Mouse (Mus musculus): ENCODE measurements around the gene Zfp28. TPM values are rescaled to one million over a fixed set of nuclear protein-coding genes. Genes with fewer than 3 reads are reported as not detected.
"Not testable (repeated sequence)": the region's sequence is repeated elsewhere in the genome, so short reads cannot be mapped to it uniquely, and the experiment has no call there.

Zfp28 gene
- polyA plus RNA-seq, 1 experiment from 2014 or later = 15.3 TPM

DNA sequence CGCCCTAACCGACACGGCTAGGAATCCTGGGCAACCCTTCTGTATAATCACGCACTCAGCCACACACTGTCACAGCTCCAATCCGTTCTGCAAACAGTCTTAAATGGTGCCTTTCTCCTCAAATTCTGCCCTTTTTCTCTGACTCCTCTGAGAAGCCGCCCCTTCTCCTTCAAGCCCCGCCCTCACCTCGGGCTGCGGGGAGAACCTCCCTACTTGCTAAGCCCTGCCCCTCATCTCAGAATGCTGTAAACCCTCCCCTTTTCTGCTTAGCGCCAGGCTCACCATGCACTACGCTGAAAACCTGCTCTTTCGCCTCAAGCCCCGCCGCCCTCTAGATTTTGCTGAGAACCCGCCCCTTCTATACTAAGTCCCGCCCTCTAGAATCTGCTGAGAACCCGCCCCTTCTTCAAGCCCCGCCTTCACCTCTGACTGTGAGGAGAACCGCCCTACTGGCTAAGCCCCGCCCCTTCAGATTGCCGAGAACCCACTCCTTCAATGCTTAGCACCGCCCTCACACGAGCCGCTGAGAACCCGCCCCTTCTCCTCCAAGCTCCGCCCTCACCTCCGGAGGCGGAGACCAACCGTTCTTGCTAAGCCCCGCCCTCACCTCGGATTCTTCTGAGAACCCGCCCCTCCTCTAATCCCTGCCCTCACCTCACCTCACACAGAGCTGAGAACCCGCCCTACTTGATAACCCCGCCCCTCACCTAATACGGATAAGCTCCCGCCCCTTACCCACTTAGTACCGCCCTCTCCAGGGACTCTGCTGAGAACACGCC lies 20.6 kb upstream of the Zfp28 start:
- ATAC-seq (ENCODE audit: low FRiP score) (peak; percentile 95), DNase-seq (ENCODE audit: low spot score) (peak; percentile 98)
- no peaks in the 10 kb centered on the region for H3K4me1 ChIP-seq (replicated peaks; ENCODE audit: control insufficient read depth, insufficient read depth, low read length)
- no peaks in the 10 kb centered on the region for H3K9me3 ChIP-seq (ENCODE audit: control insufficient read depth, low read length)
- H3K9ac ChIP-seq (ENCODE audit: low read depth, low read length) = peak overlapping the region; percentile 56
- peak overlapping the region; percentile 41 for H3K4me3 ChIP-seq (ENCODE audit: low read depth, low read length)
- peak overlapping the region; percentile 88 for H3K27ac ChIP-seq (ENCODE audit: low read depth, low read length)
- H3K4me2 ChIP-seq (replicated peaks; ENCODE audit: low read depth, low read length) = peak overlapping the region; percentile 56
- WGBS = under 1% methylated on average over 38 of the region's 38 CpGs
- H3K36me3 ChIP-seq (ENCODE audit: control insufficient read depth, insufficient read depth, low read length) = no peaks in the 10 kb centered on the region
- H3K27me3 ChIP-seq (ENCODE audit: control insufficient read depth, insufficient read depth, low read length) = no peaks in the 10 kb centered on the region

DNA sequence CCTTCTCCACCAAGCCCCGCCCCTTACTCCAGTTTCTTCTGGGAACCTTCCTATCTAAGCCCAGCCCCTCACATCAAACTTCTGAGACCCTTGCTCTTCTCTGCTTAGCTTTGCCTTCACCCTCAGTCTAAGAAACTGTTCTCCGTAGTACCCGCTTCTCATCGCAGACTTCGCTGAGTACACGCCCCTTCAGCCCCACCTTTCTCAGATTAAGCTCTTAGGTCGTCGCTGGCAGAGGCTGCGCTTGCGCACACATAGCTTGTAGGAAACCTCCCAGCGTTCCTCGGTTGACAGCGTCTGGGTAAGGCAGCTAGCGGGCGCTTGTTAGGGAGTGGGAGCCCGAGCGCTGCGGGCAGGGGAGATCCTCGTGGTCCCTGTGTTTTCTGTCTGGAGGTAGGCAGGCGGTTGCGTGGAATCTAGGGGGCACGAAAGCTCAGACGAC lies 20.0 kb upstream of the Zfp28 start, which contains the start of gene Zfp78:
Gene Zfp78, plus strand, starts transcription at position 234 of the 442 bp plus-strand sequence.
- H3K9ac ChIP-seq (ENCODE audit: low read depth, low read length) = peak within 1 kb of the TSS; percentile 61
- H3K4me1 ChIP-seq (replicated peaks; ENCODE audit: control insufficient read depth, insufficient read depth, low read length) = no peaks in the 10 kb centered on the region
- peak within 1 kb of the TSS; percentile 88 for H3K27ac ChIP-seq (ENCODE audit: low read depth, low read length)
- peak within 1 kb of the TSS; percentile 56 for H3K4me2 ChIP-seq (replicated peaks; ENCODE audit: low read depth, low read length)
- WGBS = under 1% methylated on average over 23 of the region's 23 CpGs
- no peaks in the 10 kb centered on the region for H3K9me3 ChIP-seq (ENCODE audit: control insufficient read depth, low read length)
- ATAC-seq (ENCODE audit: low FRiP score) (peak; percentile 84), DNase-seq (ENCODE audit: low spot score) (peak; percentile 91)
- H3K36me3 ChIP-seq (ENCODE audit: control insufficient read depth, insufficient read depth, low read length) = no peaks in the 10 kb centered on the region
- no peaks in the 10 kb centered on the region for H3K27me3 ChIP-seq (ENCODE audit: control insufficient read depth, insufficient read depth, low read length)
- H3K4me3 ChIP-seq (ENCODE audit: low read depth, low read length) = peak within 1 kb of the TSS; percentile 41

DNA sequence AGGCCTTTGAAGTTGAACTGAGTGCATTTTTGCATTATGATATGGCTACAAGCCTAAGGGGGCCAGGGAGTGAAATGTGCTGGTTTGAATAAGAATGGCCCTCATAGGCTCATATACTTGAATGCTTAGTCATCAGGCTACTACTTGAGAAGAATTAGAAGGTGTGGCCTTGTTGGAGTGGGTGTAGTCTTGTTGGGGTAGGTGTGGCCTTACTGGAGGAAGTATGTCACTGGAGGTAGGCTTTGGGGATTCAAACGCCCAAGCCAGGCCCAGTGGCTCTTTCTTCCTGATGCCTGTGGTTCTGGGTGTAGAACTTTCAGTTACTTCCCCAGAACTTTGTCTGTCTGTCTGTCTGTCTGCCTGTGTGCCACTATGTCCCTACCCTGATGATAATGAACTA lies 18.3 kb upstream of the Zfp28 start:
- Histone ChIP-seq H3K36me3 (ENCODE audit: control insufficient read depth, insufficient read depth, low read length) (no peaks in the 10 kb centered on the region), H3K4me2 (replicated peaks; ENCODE audit: low read depth, low read length) (no peak overlapping the region), H3K27ac (ENCODE audit: low read depth, low read length) (no peak overlapping the region), H3K27me3 (ENCODE audit: control insufficient read depth, insufficient read depth, low read length) (no peaks in the 10 kb centered on the region), H3K9me3 (ENCODE audit: control insufficient read depth, low read length) (no peaks in the 10 kb centered on the region), H3K9ac (ENCODE audit: low read depth, low read length) (no peak overlapping the region), H3K4me3 (ENCODE audit: low read depth, low read length) (no peak overlapping the region), H3K4me1 (replicated peaks; ENCODE audit: control insufficient read depth, insufficient read depth, low read length) (no peaks in the 10 kb centered on the region)
- WGBS = 79% methylated on average over 1 of the region's 1 CpGs
- DNase-seq (ENCODE audit: low spot score) (no peak), ATAC-seq (ENCODE audit: low FRiP score) (no peak)

DNA sequence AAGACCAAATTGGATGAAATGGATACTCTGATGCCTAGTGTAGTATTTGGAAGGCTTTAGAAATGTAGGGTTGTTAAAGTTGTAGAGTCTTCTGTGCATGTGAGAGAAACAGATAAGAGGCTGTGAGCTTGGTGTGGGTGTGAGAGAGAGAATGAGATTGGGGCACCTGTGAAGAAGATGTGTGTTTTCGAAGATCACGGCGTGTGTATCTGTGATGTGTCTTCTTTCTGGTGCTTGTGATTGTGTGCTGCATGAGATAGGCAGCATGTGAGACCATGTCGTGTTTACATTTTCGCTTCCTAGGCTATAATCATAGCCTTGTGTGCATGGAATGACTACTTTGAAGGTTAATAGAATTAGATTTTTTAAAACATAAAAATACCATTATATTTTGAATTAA lies 15.9 kb upstream of the Zfp28 start:
- Histone ChIP-seq H3K27ac (ENCODE audit: low read depth, low read length) (no peak overlapping the region), H3K4me2 (replicated peaks; ENCODE audit: low read depth, low read length) (no peak overlapping the region), H3K27me3 (ENCODE audit: control insufficient read depth, insufficient read depth, low read length) (no peaks in the 10 kb centered on the region), H3K36me3 (ENCODE audit: control insufficient read depth, insufficient read depth, low read length) (no peaks in the 10 kb centered on the region), H3K9me3 (ENCODE audit: control insufficient read depth, low read length) (no peaks in the 10 kb centered on the region), H3K4me3 (ENCODE audit: low read depth, low read length) (no peak overlapping the region), H3K4me1 (replicated peaks; ENCODE audit: control insufficient read depth, insufficient read depth, low read length) (no peaks in the 10 kb centered on the region), H3K9ac (ENCODE audit: low read depth, low read length) (no peak overlapping the region)
- DNase-seq (ENCODE audit: low spot score) (no peak), ATAC-seq (ENCODE audit: low FRiP score) (no peak)
- WGBS = 84% methylated on average over 5 of the region's 5 CpGs

DNA sequence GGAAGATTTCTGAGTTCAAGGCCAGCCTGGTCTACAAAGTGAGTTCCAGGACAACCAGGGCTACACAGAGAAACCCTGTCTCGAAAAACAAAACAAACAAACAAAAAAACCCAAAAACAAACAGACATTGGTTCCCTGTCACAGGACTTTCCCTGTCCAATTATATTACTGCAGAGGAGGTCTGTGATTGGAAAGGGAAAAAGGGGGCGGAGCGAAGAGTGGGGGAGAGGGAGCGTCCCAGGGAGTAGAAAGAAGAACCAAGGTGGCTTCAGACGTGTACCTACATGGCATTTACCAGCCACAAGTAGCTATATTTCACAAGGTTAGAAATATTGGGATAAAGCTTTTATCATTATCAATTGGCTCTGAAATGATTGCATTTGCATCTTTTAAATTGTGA lies 14.9 kb upstream of the Zfp28 start:
- not testable (repeated sequence) for H3K9me3 ChIP-seq (ENCODE audit: control insufficient read depth, low read length); H3K4me2 ChIP-seq (replicated peaks; ENCODE audit: low read depth, low read length); ATAC-seq (ENCODE audit: low FRiP score); H3K27me3 ChIP-seq (ENCODE audit: control insufficient read depth, insufficient read depth, low read length); H3K9ac ChIP-seq (ENCODE audit: low read depth, low read length); H3K4me3 ChIP-seq (ENCODE audit: low read depth, low read length); H3K27ac ChIP-seq (ENCODE audit: low read depth, low read length); DNase-seq (ENCODE audit: low spot score); H3K36me3 ChIP-seq (ENCODE audit: control insufficient read depth, insufficient read depth, low read length); H3K4me1 ChIP-seq (replicated peaks; ENCODE audit: control insufficient read depth, insufficient read depth, low read length)
- WGBS = 83% methylated on average over 5 of the region's 5 CpGs

DNA sequence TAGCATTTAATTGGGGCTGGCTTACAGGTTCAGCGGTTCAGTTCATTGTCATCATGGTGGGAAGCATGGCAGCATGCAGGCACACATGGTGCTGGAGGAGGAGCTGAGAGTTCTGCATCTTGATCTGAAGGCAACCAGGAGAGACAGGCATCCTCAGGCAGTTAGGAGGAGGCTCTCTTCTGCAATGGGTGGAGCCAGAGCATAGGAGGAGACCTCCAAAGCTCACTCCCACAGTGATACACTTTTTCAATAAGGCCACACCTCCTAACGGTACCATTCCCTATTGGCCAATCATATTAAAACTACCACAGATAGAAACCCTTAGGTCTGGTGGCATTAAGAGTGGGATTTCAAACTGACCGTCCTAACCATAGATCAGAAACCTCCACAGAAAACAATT lies 13.6 kb upstream of the Zfp28 start:
- no peak overlapping the region for H3K4me3 ChIP-seq (ENCODE audit: low read depth, low read length)
- H3K27ac ChIP-seq (ENCODE audit: low read depth, low read length) = no peak overlapping the region
- 88% methylated on average over 3 of the region's 3 CpGs for WGBS

DNA sequence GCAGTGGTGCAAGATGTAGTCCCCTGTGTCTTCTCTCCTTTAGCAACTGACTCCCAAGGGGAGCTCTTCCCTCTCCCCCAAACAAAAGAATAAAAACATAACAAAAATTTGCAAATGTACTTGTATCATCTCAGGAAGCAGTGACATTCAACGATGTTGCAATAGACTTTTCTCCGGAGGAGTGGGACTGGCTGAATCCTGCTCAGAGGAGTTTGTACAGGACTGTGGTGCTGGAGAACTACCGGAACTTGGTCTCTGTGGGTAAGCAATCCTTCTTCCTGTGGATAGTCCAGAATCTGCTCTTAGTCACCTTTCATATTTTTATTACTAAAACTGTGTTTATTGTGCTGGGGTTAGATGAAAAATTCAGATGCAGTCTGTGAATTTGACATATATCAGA lies 10.1 kb upstream of the Zfp28 start:
- Histone ChIP-seq H3K4me2 (replicated peaks; ENCODE audit: low read depth, low read length) (no peak overlapping the region), H3K27ac (ENCODE audit: low read depth, low read length) (no peak overlapping the region)
- whole genome bisulfite sequencing = 97% methylated on average over 3 of the region's 3 CpGs

More for the DNA sequence above, 13.6 kb upstream of the Zfp28 start:
- no peaks in the 10 kb centered on the region for H3K27me3 ChIP-seq (ENCODE audit: control insufficient read depth, insufficient read depth, low read length)
- no peaks in the 10 kb centered on the region for H3K4me1 ChIP-seq (replicated peaks; ENCODE audit: control insufficient read depth, insufficient read depth, low read length)
- ATAC-seq (ENCODE audit: low FRiP score) (no peak), DNase-seq (ENCODE audit: low spot score) (no peak)
- no peaks in the 10 kb centered on the region for H3K9me3 ChIP-seq (ENCODE audit: control insufficient read depth, low read length)
- no peak overlapping the region for H3K9ac ChIP-seq (ENCODE audit: low read depth, low read length)
- no peaks in the 10 kb centered on the region for H3K36me3 ChIP-seq (ENCODE audit: control insufficient read depth, insufficient read depth, low read length)
- no peak overlapping the region for H3K4me2 ChIP-seq (replicated peaks; ENCODE audit: low read depth, low read length)

DNA sequence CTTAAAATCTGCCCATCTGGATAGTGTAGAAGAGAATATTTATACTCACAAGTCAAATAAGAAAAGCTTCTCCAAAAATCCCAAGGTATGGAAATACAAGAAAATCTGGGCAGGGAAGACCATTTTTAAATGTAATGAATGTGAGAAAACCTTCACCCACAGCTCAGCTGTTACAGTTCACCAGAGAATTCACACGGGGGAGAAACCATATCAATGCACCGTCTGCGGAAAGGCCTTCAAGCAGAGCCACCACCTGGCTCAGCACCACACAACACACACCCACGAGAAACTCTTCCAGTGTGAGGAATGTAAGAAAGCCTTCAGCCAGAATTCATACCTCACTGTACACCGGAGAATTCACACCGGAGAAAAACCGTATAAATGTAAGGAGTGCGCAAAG lies 4.7 kb upstream of the Zfp28 start:
- no peaks in the 10 kb centered on the region for H3K4me1 ChIP-seq (replicated peaks; ENCODE audit: control insufficient read depth, insufficient read depth, low read length)

More for the DNA sequence above, 10.1 kb upstream of the Zfp28 start:
- H3K27me3 ChIP-seq (ENCODE audit: control insufficient read depth, insufficient read depth, low read length) = no peaks in the 10 kb centered on the region
- no peak for ATAC-seq (ENCODE audit: low FRiP score)
- no peak overlapping the region for H3K4me3 ChIP-seq (ENCODE audit: low read depth, low read length)
- DNase-seq (ENCODE audit: low spot score) = no peak
- no peaks in the 10 kb centered on the region for H3K4me1 ChIP-seq (replicated peaks; ENCODE audit: control insufficient read depth, insufficient read depth, low read length)
- no peaks in the 10 kb centered on the region for H3K36me3 ChIP-seq (ENCODE audit: control insufficient read depth, insufficient read depth, low read length)
- H3K9me3 ChIP-seq (ENCODE audit: control insufficient read depth, low read length) = no peaks in the 10 kb centered on the region
- no peak overlapping the region for H3K9ac ChIP-seq (ENCODE audit: low read depth, low read length)

DNA sequence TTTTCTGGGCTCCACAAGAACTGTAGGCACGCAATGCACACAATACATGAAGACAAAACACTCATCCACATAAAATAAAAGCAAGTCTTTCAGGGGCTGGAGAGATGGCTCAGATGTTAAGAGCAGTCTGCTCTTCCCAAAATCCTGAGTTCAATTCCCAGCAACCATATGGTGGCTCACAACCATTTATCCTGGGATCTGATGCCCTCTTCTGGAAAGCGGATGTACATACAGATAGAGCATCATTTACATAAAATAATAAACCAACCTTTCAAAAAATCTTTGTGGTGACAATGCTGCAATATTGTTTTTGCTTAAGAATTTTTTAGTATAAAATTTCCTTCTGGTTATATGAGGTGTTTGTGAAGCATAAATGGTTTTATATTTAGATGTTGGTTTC lies 1.7 kb upstream of the Zfp28 start:
- H3K4me3 ChIP-seq (ENCODE audit: low read depth, low read length) = no peak overlapping the region
- no peaks in the 10 kb centered on the region for H3K27me3 ChIP-seq (ENCODE audit: control insufficient read depth, insufficient read depth, low read length)
- H3K36me3 ChIP-seq (ENCODE audit: control insufficient read depth, insufficient read depth, low read length) = no peaks in the 10 kb centered on the region
- DNase-seq (ENCODE audit: low spot score) (no peak), ATAC-seq (ENCODE audit: low FRiP score) (no peak)
- no peaks in the 10 kb centered on the region for H3K4me1 ChIP-seq (replicated peaks; ENCODE audit: control insufficient read depth, insufficient read depth, low read length)
- H3K9me3 ChIP-seq (ENCODE audit: control insufficient read depth, low read length) = no peaks in the 10 kb centered on the region
- no peak overlapping the region for H3K27ac ChIP-seq (ENCODE audit: low read depth, low read length)
- 70% methylated on average over 2 of the region's 2 CpGs for WGBS
- H3K4me2 ChIP-seq (replicated peaks; ENCODE audit: low read depth, low read length) = no peak overlapping the region
- no peak overlapping the region for H3K9ac ChIP-seq (ENCODE audit: low read depth, low read length)

More for the DNA sequence above, 4.7 kb upstream of the Zfp28 start:
- Histone ChIP-seq H3K27ac (ENCODE audit: low read depth, low read length) (no peak overlapping the region), H3K36me3 (ENCODE audit: control insufficient read depth, insufficient read depth, low read length) (no peaks in the 10 kb centered on the region), H3K4me2 (replicated peaks; ENCODE audit: low read depth, low read length) (no peak overlapping the region), H3K27me3 (ENCODE audit: control insufficient read depth, insufficient read depth, low read length) (no peaks in the 10 kb centered on the region), H3K9me3 (ENCODE audit: control insufficient read depth, low read length) (no peaks in the 10 kb centered on the region), H3K9ac (ENCODE audit: low read depth, low read length) (no peak overlapping the region), H3K4me3 (ENCODE audit: low read depth, low read length) (no peak overlapping the region)
- WGBS = 91% methylated on average over 8 of the region's 8 CpGs
- no peak for DNase-seq (ENCODE audit: low spot score)
- ATAC-seq (ENCODE audit: low FRiP score) = no peak

Measured in hindbrain, embryonic 11.5 days (tissue).